ENCODE assay signal across 24 mouse cellular contexts in genomic region chr7:24797918-24798317, GRCm38 (mm10). TPM values are rescaled to one million over a fixed set of nuclear protein-coding genes. Genes with fewer than 3 reads are reported as not detected.
"Had no signal": no experiment of that assay in that cellular context is flagged by ENCODE, and none has a peak within 500 bp of the region (broad histone marks: within the 10 kb centered on the region; RNA-seq: fewer than 3 reads in every experiment).

No protein-coding gene starts in this region.

- H3K27me3 ChIP-seq: lung, embryonic 15.5 days; midbrain, embryonic 13.5 days; midbrain, embryonic 15.5 days; neural tube, embryonic 13.5 days; neural tube, embryonic 15.5 days had no signal

- H3K9me3 ChIP-seq: lung, embryonic 15.5 days had no signal

- DNase-seq: lung, adult 2 months; lung, postnatal 14 days; lung, postnatal 36 days; retina, postnatal 1 day; right cerebral cortex, adult 18-20 months; right cerebral cortex, postnatal 25 days; right cerebral cortex, postnatal 4 days; spleen, adult 18-20 months; thymus, adult 18-20 months; thymus, postnatal 14 days; thymus, postnatal 36 days had no signal

- ATAC-seq: lung, postnatal 0 days; midbrain, embryonic 13.5 days; midbrain, embryonic 15.5 days had no signal

- H3K4me1 ChIP-seq: lung, embryonic 15.5 days; megakaryocyte, embryonic 14.5 days; midbrain, embryonic 13.5 days; midbrain, embryonic 15.5 days; neural tube, embryonic 13.5 days; neural tube, embryonic 15.5 days had no signal

- H3K27ac ChIP-seq: lung, embryonic 15.5 days; macrophage; midbrain, embryonic 13.5 days; midbrain, embryonic 15.5 days; neural tube, embryonic 13.5 days; neural tube, embryonic 15.5 days had no signal

- H3K4me2 ChIP-seq: lung, embryonic 15.5 days; midbrain, embryonic 11.5 days; midbrain, embryonic 13.5 days; midbrain, embryonic 15.5 days; neural tube, embryonic 13.5 days; neural tube, embryonic 15.5 days had no signal

- H3K4me3 ChIP-seq: lung, embryonic 15.5 days; megakaryocyte, embryonic 14.5 days; midbrain, embryonic 13.5 days; midbrain, embryonic 15.5 days; neural tube, embryonic 13.5 days; neural tube, embryonic 15.5 days had no signal

- H3K36me3 ChIP-seq: lung, embryonic 15.5 days; midbrain, embryonic 13.5 days; midbrain, embryonic 15.5 days; neural tube, embryonic 13.5 days; neural tube, embryonic 15.5 days had no signal

- H3K9ac ChIP-seq: lung, embryonic 15.5 days; midbrain, embryonic 13.5 days; midbrain, embryonic 15.5 days; neural tube, embryonic 13.5 days; neural tube, embryonic 15.5 days had no signal

RNA-seq across cellular contexts. Expression of gene Ceacam10, which starts 20.9 kb away (rescaled TPM):
- total RNA-seq: midbrain, postnatal 0 days; monocyte, adult 5-6 weeks had no signal
- polyA plus RNA-seq: lung, embryonic 15.5 days; midbrain, embryonic 11.5 days; midbrain, embryonic 13.5 days; midbrain, embryonic 15.5 days; neural tube, embryonic 11.5 days; stomach, embryonic 14.5 days had no signal

RNA-seq across cellular contexts. Expression of gene Cd177, which starts 37.8 kb away (rescaled TPM):
- polyA plus RNA-seq: midbrain, embryonic 11.5 days; neural tube, embryonic 11.5 days had no signal
